Mouse (Mus musculus) heart, postnatal 0 days (tissue): ENCODE results near the gene Eif2b2.

Source experiments
- CTCF ChIP-seq: IDR thresholded peaks from 2 replicates; pipeline ENCODE4 v1.5.1; 2016; ENCODE audit warnings: antibody characterized with exemption, control low read depth, low read depth
- EP300 ChIP-seq: IDR thresholded peaks from 2 replicates; pipeline ENCODE4 v1.6.1; 2016; ENCODE audit warnings: antibody characterized with exemption, low read depth

DNA sequence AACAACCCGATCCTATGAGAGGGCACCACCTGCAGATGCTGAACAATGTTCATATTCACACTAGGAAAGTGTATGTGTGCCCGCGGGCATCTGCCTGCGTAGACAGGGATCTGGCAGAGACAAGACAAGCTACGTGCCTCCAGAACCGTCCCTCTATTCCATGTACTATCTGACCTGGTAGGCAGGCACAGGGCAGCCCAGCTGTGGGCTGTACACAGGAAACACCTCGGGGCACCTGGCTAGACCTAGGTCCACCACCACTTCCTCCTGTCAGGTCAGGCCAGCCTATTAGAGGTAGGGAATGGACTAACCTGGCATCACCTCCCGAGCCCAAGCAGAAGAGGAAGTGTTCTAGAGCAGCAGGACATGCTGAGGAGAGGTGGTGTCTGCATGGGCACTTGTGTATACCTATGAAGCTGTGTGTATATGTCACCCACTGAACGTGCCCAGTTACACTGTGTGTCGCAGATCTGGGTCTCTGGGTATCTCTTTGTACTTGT is 41.5 kb upstream of the Eif2b2 start, which contains the start of gene Pgf:
- TF ChIP-seq CTCF (no peak), EP300 (no peak)
